ENCODE assay signal across 11 mouse cellular contexts in genomic region chr17:72966091-72966531, GRCm38 (mm10). TPM values are rescaled to one million over a fixed set of nuclear protein-coding genes. Genes with fewer than 3 reads are reported as not detected.
DNase-seq lines count a peak whose midpoint lies in the region; ATAC-seq and TF ChIP-seq lines count a peak whose summit lies in the region.
"Had no signal": no experiment of that assay in that cellular context is flagged by ENCODE, and none has a peak within 500 bp of the region (broad histone marks: within the 10 kb centered on the region; RNA-seq: fewer than 3 reads in every experiment).

No protein-coding gene starts in this region.

- no peak for DNase-seq in liver, postnatal 0 days
- DNase-seq in embryonic facial prominence, embryonic 14.5 days (ENCODE audit: low spot score), result peak; percentile 57
- peak; percentile 51 for DNase-seq in mesoderm, embryonic 11.5 days (ENCODE audit: low read depth, low spot score)
- DNase-seq in adrenal gland, adult 2 months, result no peak
- DNase-seq: kidney, postnatal 25 days; liver; thymus, adult 18-20 months had no signal

- TF ChIP-seq CTCF in liver, postnatal 0 days (IDR thresholded peaks at IDR 0.05; ENCODE audit: low read depth), result 0 out of 2 replicates have a peak, but pooled peaks have one; percentile 7

- H3K4me2 ChIP-seq in liver, postnatal 0 days (ENCODE audit: low read depth, low read length), result no peak overlapping the region
- H3K4me2 ChIP-seq in liver, embryonic 12.5 days, result no peak overlapping the region
- no peak overlapping the region for H3K4me2 ChIP-seq in embryonic facial prominence, embryonic 14.5 days (ENCODE audit: low read depth, low read length)
- H3K4me2 ChIP-seq: midbrain, embryonic 15.5 days had no signal

- H3K4me3 ChIP-seq in liver, postnatal 0 days (ENCODE audit: low read depth, low read length), result no peak overlapping the region
- H3K4me3 ChIP-seq in liver, embryonic 12.5 days, result no peak overlapping the region
- no peak overlapping the region for H3K4me3 ChIP-seq in embryonic facial prominence, embryonic 14.5 days (ENCODE audit: low read depth, low read length)
- H3K4me3 ChIP-seq: midbrain, embryonic 15.5 days had no signal

- no peaks in the 10 kb centered on the region for H3K27me3 ChIP-seq in liver, postnatal 0 days (ENCODE audit: insufficient read depth, low read length)
- H3K27me3 ChIP-seq in liver, embryonic 12.5 days (replicated peaks), result no peaks in the 10 kb centered on the region
- no peaks in the 10 kb centered on the region for H3K27me3 ChIP-seq in embryonic facial prominence, embryonic 14.5 days (replicated peaks; ENCODE audit: control insufficient read depth, insufficient read depth, low read length)
- H3K27me3 ChIP-seq: midbrain, embryonic 15.5 days had no signal

- 54% methylated on average over 5 of the region's 5 CpGs for WGBS in liver, postnatal 0 days (ENCODE audit: insufficient replicate concordance)
- WGBS in liver, embryonic 12.5 days (ENCODE audit: insufficient replicate concordance), result 48% methylated on average over 5 of the region's 5 CpGs
- 19% methylated on average over 5 of the region's 5 CpGs for WGBS in embryonic facial prominence, embryonic 14.5 days

- H3K27ac ChIP-seq in liver, postnatal 0 days (ENCODE audit: low read depth), result peak overlapping the region; percentile 2
- no peak overlapping the region for H3K27ac ChIP-seq in liver, embryonic 12.5 days
- H3K27ac ChIP-seq in embryonic facial prominence, embryonic 14.5 days (replicated peaks; ENCODE audit: low read depth, low read length), result peak overlapping the region; percentile 58
- H3K27ac ChIP-seq: midbrain, embryonic 15.5 days had no signal

- no peak for TF ChIP-seq EP300 in liver, postnatal 0 days (IDR thresholded peaks at IDR 0.05; ENCODE audit: low read depth)

- peaks cover 4% of the 10 kb centered on the region for H3K4me1 ChIP-seq in liver, postnatal 0 days (ENCODE audit: insufficient read depth)
- peaks cover 11% of the 10 kb centered on the region; the same call in 1 of the 2 replicates for H3K4me1 ChIP-seq in liver, embryonic 12.5 days
- H3K4me1 ChIP-seq in embryonic facial prominence, embryonic 14.5 days (ENCODE audit: control insufficient read depth, insufficient read depth, low read length), result peaks cover 17% of the 10 kb centered on the region

- no peak overlapping the region for H3K9ac ChIP-seq in liver, postnatal 0 days (replicated peaks)
- no peak overlapping the region for H3K9ac ChIP-seq in liver, embryonic 12.5 days
- H3K9ac ChIP-seq in embryonic facial prominence, embryonic 14.5 days (ENCODE audit: low read depth, low read length), result no peak overlapping the region
- H3K9ac ChIP-seq: midbrain, embryonic 15.5 days had no signal

- no peak for ATAC-seq in liver, postnatal 0 days
- ATAC-seq in liver, embryonic 12.5 days, result no peak
- ATAC-seq in activated CD4-positive, CD25-positive, alpha-beta regulatory T cell, adult 4 months, result peak; percentile 44
- peak; percentile 79 for ATAC-seq in embryonic facial prominence, embryonic 14.5 days (ENCODE audit: low read depth)
- ATAC-seq in erythroid progenitor cell, adult 5-6 weeks (replicated peaks; ENCODE audit: low FRiP score, poor library complexity, severe bottlenecking), result no peak
- ATAC-seq: midbrain, embryonic 15.5 days had no signal

- H3K9me3 ChIP-seq in liver, postnatal 0 days (ENCODE audit: low read length), result no peaks in the 10 kb centered on the region
- no peaks in the 10 kb centered on the region for H3K9me3 ChIP-seq in liver, embryonic 12.5 days (replicated peaks)
- no peaks in the 10 kb centered on the region for H3K9me3 ChIP-seq in embryonic facial prominence, embryonic 14.5 days (ENCODE audit: control insufficient read depth, low read length)
- H3K9me3 ChIP-seq: midbrain, embryonic 15.5 days had no signal

- no peaks in the 10 kb centered on the region for H3K36me3 ChIP-seq in liver, postnatal 0 days (replicated peaks; ENCODE audit: insufficient read depth, low read length)
- H3K36me3 ChIP-seq in liver, embryonic 12.5 days, result no peaks in the 10 kb centered on the region
- H3K36me3 ChIP-seq in embryonic facial prominence, embryonic 14.5 days (ENCODE audit: control insufficient read depth, insufficient read depth, low read length), result no peaks in the 10 kb centered on the region
- H3K36me3 ChIP-seq: midbrain, embryonic 15.5 days had no signal

RNA-seq across cellular contexts. Expression of gene Lbh, which starts 48.0 kb away (rescaled TPM):
- polyA plus RNA-seq in liver, postnatal 0 days (2015; fragmentation: Nextera tagmentation; extraction: Ambion mirVana), result 0.79 and 0.94 TPM in 2 replicates
- 1.4 TPM in 2 replicates for polyA plus RNA-seq in liver, embryonic 12.5 days (2016; fragmentation: Nextera tagmentation; extraction: Ambion mirVana)
- polyA plus RNA-seq in activated CD4-positive, CD25-positive, alpha-beta regulatory T cell, adult 4 months (2017; shearing (Covaris generic)), result 10 to 100 TPM; 24.2 to 29.3 TPM
- 3.2 and 3.5 TPM in 2 replicates for polyA plus RNA-seq in embryonic facial prominence, embryonic 14.5 days (2014; fragmentation: Nextera tagmentation; extraction: Ambion mirVana)
- total RNA-seq in erythroid progenitor cell, adult 5-6 weeks (2015; ENCODE audit: low replicate concordance), result 8.6 and 14.3 TPM in 2 replicates
- 3.0 and 6.7 TPM in 2 replicates for total RNA-seq in erythroid progenitor cell, adult 5-6 weeks (2017; ENCODE audit: low replicate concordance)
- 10 to 100 TPM; 22.0 to 53.6 TPM for total RNA-seq in adrenal gland, adult 2 months (2021)
- 25.8 and 26.3 TPM in 2 replicates for polyA plus RNA-seq in adrenal gland, adult 2 months (2012; rRNA removed)

Comparison
In these comparisons a context has a peak if more than half of its experiments do, and no peak if none do; other contexts are left out.
1. ATAC-seq: peak in activated CD4-positive, CD25-positive, alpha-beta regulatory T cell, adult 4 months (single experiment) and embryonic facial prominence, embryonic 14.5 days (single experiment); none in liver, postnatal 0 days (single experiment), liver, embryonic 12.5 days (single experiment) and erythroid progenitor cell, adult 5-6 weeks (single experiment).
2. DNase-seq: peak in embryonic facial prominence, embryonic 14.5 days (single experiment) and mesoderm, embryonic 11.5 days (single experiment); none in liver, postnatal 0 days (single experiment) and adrenal gland, adult 2 months (single experiment).